Mouse (Mus musculus): ENCODE measurements around the gene 1700086D15Rik. TPM values are rescaled to one million over a fixed set of nuclear protein-coding genes. Genes with fewer than 3 reads are reported as not detected.

The 1700086D15Rik gene
- total RNA-seq, 2 experiments from 2014 or later: 3.2 to 4.7 TPM

DNA sequence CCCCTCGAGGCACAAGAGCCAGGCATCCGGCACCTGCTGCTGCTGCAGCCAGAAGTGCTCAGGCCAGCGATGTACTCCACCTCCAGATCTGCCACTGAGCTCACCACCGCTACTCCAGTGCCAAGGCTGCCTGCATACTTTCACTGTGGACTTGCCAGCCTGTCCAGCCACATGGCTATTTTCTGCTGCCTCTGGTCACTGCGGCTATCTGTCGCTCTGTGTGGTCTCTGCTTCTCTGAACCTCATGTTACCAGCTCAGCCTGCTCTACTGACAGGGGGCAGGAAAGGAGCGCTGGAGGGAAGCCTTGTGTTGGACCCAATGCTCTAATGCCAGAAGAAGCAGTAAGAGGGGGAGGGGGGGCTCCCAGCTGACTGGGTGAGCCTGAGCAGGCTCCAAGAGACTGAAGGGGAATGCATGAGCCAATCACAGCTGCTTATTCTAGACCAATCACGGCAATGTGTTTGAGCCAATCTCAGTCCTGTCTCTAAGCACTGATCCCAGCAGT is 34.7 kb downstream of the 1700086D15Rik start:
- Histone ChIP-seq H3K4me3 (no peak overlapping the region; the same call in 1 of the 2 replicates), H3K27ac (peak overlapping the region; percentile 66)
- peak; percentile 36 to 57 for DNase-seq (ENCODE audit: low spot score in 2 of 2)
- no peak for TF ChIP-seq CTCF (conservative IDR thresholded peaks at IDR 0.05)

DNA sequence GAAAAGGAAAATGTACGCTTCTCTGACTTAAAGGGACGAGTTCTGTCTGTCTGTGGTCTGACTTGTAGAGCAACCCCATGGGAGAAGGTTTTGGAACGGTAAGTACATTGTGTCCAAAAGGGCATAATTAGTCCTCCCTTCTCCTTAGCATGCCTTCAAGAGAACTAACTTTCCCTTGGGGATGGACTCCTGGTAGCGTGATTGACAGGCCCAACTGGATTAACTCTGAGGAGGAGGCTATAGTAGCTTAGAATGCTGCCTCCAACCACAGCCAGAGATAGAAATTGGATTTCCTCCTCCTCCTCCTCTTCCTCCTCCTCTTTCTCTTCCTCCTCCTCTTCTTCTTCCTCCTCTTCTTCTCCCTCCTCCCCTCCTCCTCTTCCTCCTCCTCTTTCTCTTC is 39.4 kb downstream of the 1700086D15Rik start:
- H3K27ac ChIP-seq: no peak overlapping the region
- no peak for TF ChIP-seq CTCF (conservative IDR thresholded peaks at IDR 0.05)
- DNase-seq (ENCODE audit: low spot score in 2 of 2): no peak
- H3K4me3 ChIP-seq: no peak overlapping the region

- TF ChIP-seq CTCF (conservative IDR thresholded peaks at IDR 0.05): no peak
- DNase-seq (ENCODE audit: low spot score in 2 of 2): no peak
- no peak overlapping the region for H3K4me3 ChIP-seq
- H3K27ac ChIP-seq: no peak overlapping the region
These were observed 43.9 kb downstream of the 1700086D15Rik start for GRCm38 (mm10) chr11:65115811-65116210.

GRCm38 (mm10) chr11:65112086-65112485 is 47.6 kb downstream of the 1700086D15Rik start:
- H3K27ac ChIP-seq: no peak overlapping the region
- H3K4me3 ChIP-seq: no peak overlapping the region
- no peak for DNase-seq (ENCODE audit: low spot score in 2 of 2)
- no peak for TF ChIP-seq CTCF (conservative IDR thresholded peaks at IDR 0.05)

DNA sequence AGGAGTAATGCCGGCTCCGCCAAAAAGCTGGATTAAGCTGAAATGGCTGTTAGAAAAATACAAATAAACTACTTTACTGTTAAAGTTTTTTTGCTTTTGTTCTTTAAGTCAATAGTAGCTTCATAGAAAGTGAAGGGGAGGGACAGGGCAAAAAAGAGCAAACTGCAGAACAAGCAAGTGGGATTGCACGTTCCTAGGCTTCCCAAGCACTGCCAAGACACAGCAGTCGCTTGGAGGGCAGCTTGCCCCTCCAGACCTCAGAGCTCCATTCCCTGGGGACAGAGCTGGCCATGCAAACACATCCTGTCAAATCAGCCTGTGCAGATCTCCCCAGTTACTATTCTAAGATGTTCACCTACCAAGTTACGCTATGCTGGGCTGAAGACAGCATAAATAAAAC is 48.0 kb downstream of the 1700086D15Rik start:
- TF ChIP-seq CTCF (conservative IDR thresholded peaks at IDR 0.05): no peak
- no peak overlapping the region for H3K27ac ChIP-seq
- DNase-seq (ENCODE audit: low spot score in 2 of 2): no peak
- no peak overlapping the region for H3K4me3 ChIP-seq

DNA sequence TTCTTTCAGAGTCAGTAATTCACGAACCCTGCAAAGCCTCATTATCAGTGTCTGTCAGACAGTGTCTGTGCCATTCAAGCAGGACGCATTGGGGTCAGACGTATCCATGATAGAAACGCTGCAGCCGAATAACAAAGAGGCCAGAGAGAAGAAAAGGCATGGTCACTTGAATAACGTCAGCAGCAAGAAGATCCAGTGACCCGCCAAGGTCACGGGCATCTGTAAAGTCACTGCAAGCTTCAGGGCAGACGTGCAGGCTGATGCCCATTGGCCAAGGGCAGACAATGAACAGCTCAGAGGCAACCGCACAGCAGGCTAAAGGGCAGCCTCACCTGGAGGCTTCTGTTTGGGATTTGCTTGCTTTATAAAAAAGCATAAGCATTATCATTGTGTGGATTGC is 49.6 kb downstream of the 1700086D15Rik start:
- Histone ChIP-seq H3K4me3 (no peak overlapping the region), H3K27ac (no peak overlapping the region)
- no peak for TF ChIP-seq CTCF (conservative IDR thresholded peaks at IDR 0.05)
- no peak for DNase-seq (ENCODE audit: low spot score in 2 of 2)

- no peak for DNase-seq (ENCODE audit: low spot score in 2 of 2)
- Histone ChIP-seq H3K27ac (peak overlapping the region; percentile 64), H3K4me3 (no peak overlapping the region)
- no peak for TF ChIP-seq CTCF (conservative IDR thresholded peaks at IDR 0.05)
These were observed 51.9 kb downstream of the 1700086D15Rik start for GRCm38 (mm10) chr11:65107734-65108171.

DNA sequence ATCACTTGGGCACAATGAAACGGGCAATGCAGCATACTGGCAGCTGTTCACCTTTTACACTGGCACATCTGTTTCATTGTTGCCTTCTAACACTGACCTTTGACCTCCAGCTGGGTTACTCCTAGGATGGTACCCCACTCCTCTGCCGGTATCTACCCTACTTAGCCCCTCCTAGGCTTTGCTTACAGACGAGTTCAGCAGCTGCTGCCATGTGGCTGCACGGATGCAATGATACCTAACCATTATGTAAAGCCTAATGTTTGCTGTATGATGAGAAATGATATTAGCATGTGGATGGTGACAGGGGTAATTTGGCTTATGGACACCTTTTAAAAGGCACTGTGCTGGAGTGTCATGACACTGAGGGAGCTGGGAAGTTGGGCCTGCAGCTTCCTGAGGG is 52.5 kb downstream of the 1700086D15Rik start:
- DNase-seq (ENCODE audit: low spot score in 2 of 2): no peak
- TF ChIP-seq CTCF (conservative IDR thresholded peaks at IDR 0.05): no peak
- H3K4me3 ChIP-seq: no peak overlapping the region
- H3K27ac ChIP-seq: peak overlapping the region; percentile 64; the same call in 1 of the 2 replicates

GRCm38 (mm10) chr11:65104076-65104475 is 55.6 kb downstream of the 1700086D15Rik start:
- TF ChIP-seq CTCF (conservative IDR thresholded peaks at IDR 0.05): no peak
- H3K27ac ChIP-seq: no peak overlapping the region
- no peak for DNase-seq (ENCODE audit: low spot score in 2 of 2)
- no peak overlapping the region for H3K4me3 ChIP-seq

Other genes with a start within 250 kb of the 1700086D15Rik start
- 10 to 100 TPM; 26.6 to 27.8 TPM for gene Elac2, start 180.9 kb downstream of the 1700086D15Rik start, total RNA-seq (2021)
- 100 to 1,000 TPM; 117 to 123 TPM for gene Arhgap44, start 3.1 kb upstream of the 1700086D15Rik start, total RNA-seq (2021)
- gene Myocd, start 110.1 kb upstream of the 1700086D15Rik start, total RNA-seq (2021): under 1 TPM; 0.39 to 0.97 TPM

Data from layer of hippocampus, adult 2 months (tissue).